Mouse (Mus musculus) cerebellum, postnatal 14 days (tissue): ENCODE measurements around the gene Akr1c20.

Experiments
- DNase-seq, 2 experiments: peaks; one replicate each; pipeline ENCODE4 v3.0.0; 2021; ENCODE audit warnings: mixed read lengths in 2 of 2

Gene Akr1c20

DNA sequence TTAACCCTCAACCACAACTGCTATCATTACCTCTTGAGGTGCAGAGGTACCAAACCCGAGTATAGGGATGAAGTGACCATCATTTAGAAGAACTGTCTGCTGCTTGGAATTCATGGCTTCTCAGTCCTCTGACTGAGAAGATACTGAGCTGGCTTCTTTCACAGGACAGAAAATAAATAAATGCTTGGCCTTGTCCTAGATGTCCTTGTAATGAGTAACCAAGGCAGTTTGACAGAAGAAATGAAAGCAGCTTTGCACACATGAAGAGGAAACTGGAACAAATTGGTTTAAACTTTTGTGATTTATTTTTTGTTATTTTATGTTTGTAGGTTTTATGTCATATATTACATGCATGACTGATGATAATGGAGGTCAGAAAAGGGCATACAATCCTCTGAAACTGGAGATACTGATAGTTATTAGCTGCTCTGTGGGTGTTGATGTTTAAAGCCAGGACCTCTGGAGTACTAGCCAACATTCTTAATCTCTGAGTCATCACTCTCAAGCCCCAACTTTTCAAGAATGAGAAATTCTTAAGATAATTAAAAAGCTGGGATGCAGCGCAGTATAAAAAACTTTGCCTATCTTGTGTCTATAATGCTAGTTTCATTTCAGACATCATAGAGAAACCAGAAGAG lies at the start of gene Akr1c20:
Akr1c20 (minus strand) TSS at position 145 of the 638 bp plus-strand sequence.
- DNase-seq: no peak

DNA sequence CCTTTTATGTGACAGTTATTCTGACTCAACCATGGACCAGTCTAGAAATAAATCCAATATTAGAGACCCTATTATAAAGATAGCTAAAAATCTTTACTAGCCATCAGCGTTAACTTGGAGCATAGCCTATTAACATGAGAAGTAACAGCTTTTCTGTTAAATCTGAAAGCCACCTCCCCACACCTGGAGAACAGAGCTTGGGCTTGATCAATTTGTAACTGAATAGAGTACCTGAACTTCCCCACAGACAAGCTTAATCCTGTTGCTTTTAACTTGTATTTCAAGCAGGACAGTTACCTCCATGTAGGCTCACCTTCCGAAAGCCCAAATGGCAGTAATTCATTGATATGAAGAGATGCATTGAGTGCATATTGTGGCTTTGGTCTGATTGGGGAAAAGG lies 42.9 kb upstream of the Akr1c20 start:
- DNase-seq: no peak

GRCm38 (mm10) chr13:4560500-4560899 lies 37.4 kb upstream of the Akr1c20 start:
- DNase-seq: no peak

- DNase-seq: no peak
These were observed 36.0 kb upstream of the Akr1c20 start for GRCm38 (mm10) chr13:4559143-4559542.

GRCm38 (mm10) chr13:4514811-4515210 lies 8.3 kb downstream of the Akr1c20 start:
- no peak for DNase-seq

- DNase-seq: no peak
These were observed 55.2 kb downstream of the Akr1c20 start for GRCm38 (mm10) chr13:4467896-4468295.

GRCm38 (mm10) chr13:4465641-4466040 lies 57.5 kb downstream of the Akr1c20 start:
- no peak for DNase-seq
